Mouse (Mus musculus): ENCODE results near the gene Olfr617.
"Not testable (repeated sequence)": the region's sequence is repeated elsewhere in the genome, so short reads cannot be mapped to it uniquely, and the experiment has no call there.

Olfr617 gene

DNA sequence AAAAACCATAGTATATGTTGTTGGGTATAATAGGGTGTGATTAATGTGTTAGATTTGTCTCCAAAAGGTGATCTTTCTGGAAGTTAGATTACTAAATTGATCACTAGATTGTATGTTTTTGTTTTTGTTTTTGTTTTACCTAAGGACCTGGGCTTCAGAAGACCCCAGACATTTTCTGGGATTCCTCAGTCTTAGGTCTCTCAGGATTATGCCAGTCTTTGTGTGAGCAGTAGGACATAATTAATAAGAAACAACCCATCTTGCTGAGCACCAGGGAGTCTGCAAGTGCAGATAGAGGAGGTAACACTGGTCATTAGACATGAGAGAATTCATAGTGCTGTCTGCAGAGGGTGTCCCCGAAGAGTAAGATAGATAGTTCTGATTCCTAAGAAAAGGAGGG lies at the start of gene Olfr617:
Olfr617 (plus strand) TSS at position 301 of the 400 bp plus-strand sequence.
- no peak for DNase-seq (ENCODE audit: extremely low read depth, low read depth, low spot score)

DNA sequence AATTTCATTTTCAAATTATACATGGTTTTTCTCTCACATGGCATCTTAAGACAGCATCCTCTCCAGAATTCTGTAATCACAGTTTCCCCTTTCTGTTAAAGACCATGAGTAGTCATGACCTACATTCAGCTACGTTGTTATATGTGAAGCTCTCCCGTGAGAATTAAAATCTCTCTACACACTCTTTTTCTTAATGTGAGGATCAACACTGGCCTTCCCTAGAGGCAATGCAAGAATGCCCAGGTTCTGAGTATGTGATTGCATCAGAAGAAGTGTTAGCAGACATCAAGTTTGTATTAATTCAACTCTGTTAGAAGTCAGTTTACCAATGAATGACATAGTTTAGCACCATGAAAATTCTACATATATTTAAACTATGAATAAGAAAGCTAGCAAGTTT lies 30.2 kb upstream of the Olfr617 start, which contains the start of gene Olfr612:
Olfr612 (minus strand) TSS at position 101 of the 400 bp plus-strand sequence.
- DNase-seq (ENCODE audit: extremely low read depth, low read depth, low spot score): not testable (repeated sequence)

DNA sequence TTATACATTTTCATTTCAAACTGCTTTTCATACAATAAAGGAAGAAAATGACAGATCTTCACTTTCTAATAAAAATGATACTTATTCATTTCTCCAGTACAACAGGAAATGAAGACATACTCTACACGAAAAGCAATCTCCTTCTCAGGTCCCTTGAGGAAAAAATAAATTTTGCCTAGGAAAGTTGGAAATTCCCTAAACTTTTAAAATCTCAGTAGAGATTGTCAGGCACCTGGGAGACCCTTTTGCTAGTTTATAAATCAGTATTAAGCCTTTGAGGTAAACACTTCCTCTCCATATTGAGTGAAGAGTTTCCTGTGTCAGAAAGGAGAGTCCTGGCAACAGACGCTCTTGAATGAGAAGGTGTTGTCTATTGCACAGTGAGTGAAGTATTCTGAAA lies 25.1 kb upstream of the Olfr617 start, which contains the start of gene Olfr613:
Olfr613 (plus strand) TSS at position 301 of the 400 bp plus-strand sequence.
- no peak for DNase-seq (ENCODE audit: extremely low read depth, low read depth, low spot score)

DNA sequence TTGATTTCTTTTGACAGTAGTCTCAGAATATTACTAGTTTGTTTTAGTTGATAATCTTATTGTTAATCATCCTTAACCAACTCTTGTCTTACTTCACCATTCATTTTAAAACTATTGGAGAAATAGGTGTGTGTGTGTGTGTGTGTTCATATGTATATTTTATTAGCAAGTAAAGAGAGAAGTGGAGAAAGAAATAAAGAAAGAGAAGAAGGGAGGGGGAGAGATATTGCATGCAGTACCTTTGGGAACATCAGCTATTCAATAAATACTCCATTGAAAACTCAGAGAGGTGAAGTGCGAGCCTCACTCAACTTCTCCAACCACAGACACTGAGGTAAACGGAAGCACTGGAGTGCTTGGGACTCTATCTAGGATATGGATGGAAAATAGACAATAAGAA lies 17.1 kb upstream of the Olfr617 start, which contains the start of gene Olfr615:
Olfr615 (plus strand) TSS at position 301 of the 400 bp plus-strand sequence.
- DNase-seq (ENCODE audit: extremely low read depth, low read depth, low spot score): no peak

DNA sequence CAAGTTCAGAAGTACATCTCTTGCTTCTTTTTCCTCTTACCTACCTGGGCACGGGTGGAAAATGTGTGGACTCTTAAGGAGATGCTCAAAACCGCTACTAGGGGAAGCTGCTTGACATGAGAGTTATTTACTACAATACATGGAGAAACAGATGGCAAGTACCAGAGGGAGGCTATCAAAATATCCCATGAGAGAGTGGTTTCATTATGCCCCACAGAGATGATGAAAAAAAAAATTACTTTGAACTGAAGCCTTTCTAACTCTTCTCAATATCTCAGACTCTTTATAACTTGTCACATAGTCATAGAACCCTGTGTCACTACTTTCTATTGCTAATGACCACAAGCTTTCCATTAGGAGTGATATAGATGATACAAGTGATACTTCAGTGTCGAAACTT lies 3.8 kb upstream of the Olfr617 start, which contains the start of gene Olfr616:
Olfr616 (minus strand) TSS at position 101 of the 400 bp plus-strand sequence.
- no peak for DNase-seq (ENCODE audit: extremely low read depth, low read depth, low spot score)

DNA sequence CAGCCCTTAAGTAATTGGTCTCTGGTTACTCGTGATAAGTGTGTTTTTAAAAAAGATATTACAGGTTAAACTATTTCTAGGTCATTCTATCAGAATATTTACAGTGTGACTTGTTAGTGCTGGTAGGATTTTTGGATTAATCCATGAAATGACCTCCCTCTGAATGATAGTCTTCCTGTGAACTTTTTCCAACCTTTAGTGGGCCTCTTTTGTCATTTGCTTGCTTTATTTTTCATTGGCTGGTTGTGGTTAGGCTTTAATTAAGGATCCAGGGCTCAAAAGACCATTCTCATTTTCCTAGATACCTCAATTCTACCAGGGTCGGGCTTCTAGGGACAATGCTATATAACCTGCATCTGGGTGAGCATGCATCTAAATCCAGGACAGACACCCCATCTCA lies 16.9 kb downstream of the Olfr617 start, which contains the start of gene Olfr618:
Olfr618 (plus strand) TSS at position 301 of the 400 bp plus-strand sequence.
- DNase-seq (ENCODE audit: extremely low read depth, low read depth, low spot score): no peak

DNA sequence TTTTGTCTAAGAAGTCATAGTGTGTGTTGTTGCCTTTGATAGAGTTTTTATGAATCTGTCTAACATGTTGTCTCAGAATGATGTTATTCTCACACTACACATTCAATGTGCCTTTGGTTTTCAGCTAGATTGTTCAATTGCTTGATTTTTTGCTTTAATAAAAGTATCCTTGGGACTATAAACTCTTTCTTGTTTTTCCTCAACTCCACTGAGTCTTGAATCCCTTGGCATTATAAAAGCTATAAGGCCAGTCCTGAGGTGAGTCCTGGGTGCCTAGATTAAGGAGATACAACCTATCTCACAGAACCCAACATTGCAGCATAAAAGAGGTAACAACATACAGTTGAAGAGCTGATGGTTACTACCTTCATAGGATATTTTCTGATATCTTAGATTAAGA lies 27.4 kb downstream of the Olfr617 start, which contains the start of gene Olfr619:
Olfr619 (plus strand) TSS at position 301 of the 400 bp plus-strand sequence.
- no peak for DNase-seq (ENCODE audit: extremely low read depth, low read depth, low spot score)

DNA sequence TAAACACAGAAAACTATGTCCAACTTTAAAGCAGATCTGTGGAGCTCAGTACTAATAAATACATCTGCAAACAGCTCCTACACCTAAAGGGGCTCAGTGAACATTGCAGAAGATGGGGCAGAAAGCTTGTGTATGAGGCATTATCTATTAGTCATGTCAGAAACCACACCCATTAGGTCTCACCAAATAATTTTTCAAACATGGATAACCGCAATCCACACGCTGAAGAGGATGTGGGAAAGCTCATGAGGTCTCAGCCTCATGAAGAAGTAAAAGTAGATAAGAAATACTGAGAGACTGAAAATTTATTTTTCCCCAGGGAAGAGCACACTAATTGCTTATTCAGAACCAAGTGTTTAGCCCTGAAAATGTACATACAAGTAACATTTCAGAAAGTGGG lies 34.6 kb downstream of the Olfr617 start:
- no peak for DNase-seq (ENCODE audit: extremely low read depth, low read depth, low spot score)

DNA sequence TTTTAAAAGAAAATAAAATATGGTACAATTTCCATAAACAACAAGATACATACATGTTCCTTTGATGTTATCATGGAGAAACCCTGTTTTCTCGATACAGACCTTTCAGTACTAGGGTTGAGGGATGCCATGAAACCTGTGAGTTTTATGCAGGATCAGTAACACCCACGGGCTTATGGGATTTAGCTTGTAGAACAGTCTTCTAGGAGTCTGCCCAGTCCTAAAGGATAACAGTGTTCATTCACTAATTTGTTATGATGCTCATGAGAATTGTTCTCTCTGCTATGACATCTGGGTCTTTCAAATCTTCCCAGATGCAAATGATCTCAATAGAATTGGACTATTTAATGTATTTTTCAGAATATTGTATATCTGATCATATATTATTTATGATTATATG lies 39.6 kb downstream of the Olfr617 start, which contains the start of gene Olfr620:
Olfr620 (minus strand) TSS at position 101 of the 400 bp plus-strand sequence.
- DNase-seq (ENCODE audit: extremely low read depth, low read depth, low spot score): no peak
